Mouse (Mus musculus): ENCODE measurements around the gene Slc6a16. TPM values are rescaled to one million over a fixed set of nuclear protein-coding genes. Genes with fewer than 3 reads are reported as not detected.

The Slc6a16 gene
- polyA plus RNA-seq, 1 experiment: 0.63 TPM

GRCm38 (mm10) chr7:45237747-45238699 lies 2.9 kb upstream of the Slc6a16 start:
- Histone ChIP-seq H3K4me1 (ENCODE audit: control insufficient read depth, insufficient read depth, low read length) (peaks cover 2% of the 10 kb centered on the region), H3K9me3 (replicated peaks; ENCODE audit: control insufficient read depth, insufficient read depth, low read length, poor library complexity, severe bottlenecking) (no peaks in the 10 kb centered on the region), H3K9ac (ENCODE audit: low read depth, poor library complexity, severe bottlenecking) (peak overlapping the region; percentile 19; the same call in 1 of the 2 replicates), H3K27ac (ENCODE audit: insufficient read depth, low read length) (no peak overlapping the region), H3K4me3 (ENCODE audit: low read depth, low read length) (peak overlapping the region; percentile 46), H3K36me3 (ENCODE audit: control insufficient read depth, insufficient read depth, low read length, poor library complexity, severe bottlenecking) (0 out of 2 replicates have a peak, but pooled peaks cover under 1% of the 10 kb centered on the region), H3K27me3 (ENCODE audit: control insufficient read depth, insufficient read depth, low read length, poor library complexity, severe bottlenecking) (no peaks in the 10 kb centered on the region)
- no peak for TF ChIP-seq POLR2A (IDR thresholded peaks at IDR 0.05; ENCODE audit: insufficient read depth, low read length)
- TF ChIP-seq EP300 (IDR thresholded peaks at IDR 0.05; ENCODE audit: insufficient read depth, low read depth, low read length): no peak

DNA sequence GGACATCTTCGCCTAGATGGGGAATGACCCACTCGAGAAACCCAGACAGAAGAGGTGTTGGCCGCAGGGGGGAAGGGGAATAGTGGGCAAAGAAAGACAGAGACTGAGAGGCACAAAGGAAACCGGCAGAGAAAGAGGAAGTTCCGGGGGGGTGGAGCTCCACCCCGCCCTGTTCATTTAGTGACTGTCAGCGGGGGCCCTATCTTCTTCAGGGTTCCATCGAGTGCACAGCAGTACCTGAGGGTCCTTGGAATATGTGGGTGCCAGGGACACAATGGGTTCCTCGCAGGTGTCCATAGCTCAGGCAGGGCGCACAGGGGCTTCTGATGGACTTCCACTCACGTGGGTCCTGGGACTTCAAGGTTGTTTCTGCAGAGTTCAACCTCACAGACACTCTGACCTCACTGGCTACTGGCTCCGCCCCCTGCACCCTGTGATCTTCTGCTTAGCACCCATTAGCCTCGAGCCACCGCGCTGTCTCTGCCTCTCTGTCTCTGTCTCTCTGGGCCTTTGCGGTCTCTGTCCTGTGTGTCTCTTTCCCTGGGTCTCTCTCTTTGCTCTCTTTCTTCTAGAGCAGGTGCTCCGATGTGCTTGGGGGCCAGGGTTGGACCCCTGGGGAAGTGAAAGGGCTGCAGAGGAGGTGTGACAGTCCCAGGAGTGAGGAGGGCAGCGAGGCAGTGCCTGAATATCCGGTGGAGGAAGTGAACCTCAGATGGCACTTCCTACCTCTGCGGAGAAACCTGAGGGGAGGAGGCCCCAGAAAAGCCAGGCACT lies 2.0 kb upstream of the Slc6a16 start, which contains the start of gene Cd37:
TSS of gene Cd37 (minus strand) at position 393 of the 774 bp plus-strand sequence.
- Histone ChIP-seq H3K4me1 (ENCODE audit: control insufficient read depth, insufficient read depth, low read length) (peaks cover 2% of the 10 kb centered on the region), H3K9me3 (replicated peaks; ENCODE audit: control insufficient read depth, insufficient read depth, low read length, poor library complexity, severe bottlenecking) (no peaks in the 10 kb centered on the region), H3K9ac (ENCODE audit: low read depth, poor library complexity, severe bottlenecking) (peak within 1 kb of the TSS; percentile 19; the same call in 1 of the 2 replicates), H3K27me3 (ENCODE audit: control insufficient read depth, insufficient read depth, low read length, poor library complexity, severe bottlenecking) (no peaks in the 10 kb centered on the region), H3K27ac (ENCODE audit: insufficient read depth, low read length) (no peak within 1 kb of the TSS), H3K4me3 (ENCODE audit: low read depth, low read length) (peak within 1 kb of the TSS; percentile 46), H3K36me3 (ENCODE audit: control insufficient read depth, insufficient read depth, low read length, poor library complexity, severe bottlenecking) (no peaks in the 10 kb centered on the region)
- TF ChIP-seq EP300 (IDR thresholded peaks at IDR 0.05; ENCODE audit: insufficient read depth, low read depth, low read length): 0 out of 2 replicates have a peak, but pooled peaks have one; percentile 18
- no peak for TF ChIP-seq POLR2A (IDR thresholded peaks at IDR 0.05; ENCODE audit: insufficient read depth, low read length)

DNA sequence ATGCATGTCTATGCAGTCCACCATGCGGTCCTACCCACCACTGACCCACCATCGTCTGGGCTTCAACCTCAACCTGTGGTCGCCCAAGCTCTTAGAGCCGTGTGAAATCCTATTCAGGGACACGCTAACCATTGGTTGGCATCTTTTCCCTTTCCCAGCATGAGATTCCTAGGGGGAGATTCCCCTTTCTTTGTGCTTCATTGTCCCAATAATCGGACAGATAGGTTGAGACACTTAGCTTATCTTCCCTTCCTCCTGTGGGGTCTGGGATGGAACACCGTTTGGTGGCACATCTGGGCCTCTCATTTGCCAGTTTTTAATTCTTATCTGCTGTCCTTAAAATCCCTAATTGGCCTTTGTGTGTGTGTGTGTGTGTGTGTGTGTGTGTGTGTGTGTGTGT lies 776 bp upstream of the Slc6a16 start:
- no peak for TF ChIP-seq CTCF (IDR thresholded peaks at IDR 0.05; ENCODE audit: low read depth, low read length)
- no peak for TF ChIP-seq EP300 (IDR thresholded peaks at IDR 0.05; ENCODE audit: insufficient read depth, low read depth, low read length)
- TF ChIP-seq POLR2A (IDR thresholded peaks at IDR 0.05; ENCODE audit: insufficient read depth, low read length): no peak
- no peaks in the 10 kb centered on the region for H3K36me3 ChIP-seq (ENCODE audit: control insufficient read depth, insufficient read depth, low read length, poor library complexity, severe bottlenecking)
- peaks cover 2% of the 10 kb centered on the region for H3K4me1 ChIP-seq (ENCODE audit: control insufficient read depth, insufficient read depth, low read length)
- no peak overlapping the region for H3K4me3 ChIP-seq (ENCODE audit: low read depth, low read length)
- H3K27ac ChIP-seq (ENCODE audit: insufficient read depth, low read length): no peak overlapping the region
- no peaks in the 10 kb centered on the region for H3K9me3 ChIP-seq (replicated peaks; ENCODE audit: control insufficient read depth, insufficient read depth, low read length, poor library complexity, severe bottlenecking)
- no peak overlapping the region for H3K9ac ChIP-seq (ENCODE audit: low read depth, poor library complexity, severe bottlenecking)
- no peaks in the 10 kb centered on the region for H3K27me3 ChIP-seq (ENCODE audit: control insufficient read depth, insufficient read depth, low read length, poor library complexity, severe bottlenecking)

GRCm38 (mm10) chr7:45241389-45241749 lies 484 bp downstream of the Slc6a16 start:
- H3K36me3 ChIP-seq (ENCODE audit: control insufficient read depth, insufficient read depth, low read length, poor library complexity, severe bottlenecking): no peaks in the 10 kb centered on the region
- peaks cover 2% of the 10 kb centered on the region for H3K4me1 ChIP-seq (ENCODE audit: control insufficient read depth, insufficient read depth, low read length)
- H3K27ac ChIP-seq (ENCODE audit: insufficient read depth, low read length): peak overlapping the region; percentile 10; the same call in 1 of the 2 replicates
- no peak for TF ChIP-seq EP300 (IDR thresholded peaks at IDR 0.05; ENCODE audit: insufficient read depth, low read depth, low read length)
- TF ChIP-seq CTCF (IDR thresholded peaks at IDR 0.05; ENCODE audit: low read depth, low read length): no peak
- TF ChIP-seq POLR2A (IDR thresholded peaks at IDR 0.05; ENCODE audit: insufficient read depth, low read length): no peak
- H3K9ac ChIP-seq (ENCODE audit: low read depth, poor library complexity, severe bottlenecking): peak overlapping the region; percentile 42
- no peaks in the 10 kb centered on the region for H3K9me3 ChIP-seq (replicated peaks; ENCODE audit: control insufficient read depth, insufficient read depth, low read length, poor library complexity, severe bottlenecking)
- H3K4me3 ChIP-seq (ENCODE audit: low read depth, low read length): peak overlapping the region; percentile 12
- H3K27me3 ChIP-seq (ENCODE audit: control insufficient read depth, insufficient read depth, low read length, poor library complexity, severe bottlenecking): no peaks in the 10 kb centered on the region

GRCm38 (mm10) chr7:45247666-45248065 lies 6.8 kb downstream of the Slc6a16 start:
- Histone ChIP-seq H3K36me3 (ENCODE audit: control insufficient read depth, insufficient read depth, low read length, poor library complexity, severe bottlenecking) (no peaks in the 10 kb centered on the region), H3K27ac (ENCODE audit: insufficient read depth, low read length) (no peak overlapping the region), H3K9me3 (replicated peaks; ENCODE audit: control insufficient read depth, insufficient read depth, low read length, poor library complexity, severe bottlenecking) (no peaks in the 10 kb centered on the region), H3K9ac (ENCODE audit: low read depth, poor library complexity, severe bottlenecking) (no peak overlapping the region), H3K27me3 (ENCODE audit: control insufficient read depth, insufficient read depth, low read length, poor library complexity, severe bottlenecking) (no peaks in the 10 kb centered on the region), H3K4me3 (ENCODE audit: low read depth, low read length) (no peak overlapping the region), H3K4me1 (ENCODE audit: control insufficient read depth, insufficient read depth, low read length) (no peaks in the 10 kb centered on the region)
- TF ChIP-seq CTCF (IDR thresholded peaks at IDR 0.05; ENCODE audit: low read depth, low read length): peak; percentile 7
- no peak for TF ChIP-seq POLR2A (IDR thresholded peaks at IDR 0.05; ENCODE audit: insufficient read depth, low read length)

Measured in ES-Bruce4 (cell line).